Comparison of ENCODE assay signal across 31 mouse cellular contexts in the genomic region with DNA sequence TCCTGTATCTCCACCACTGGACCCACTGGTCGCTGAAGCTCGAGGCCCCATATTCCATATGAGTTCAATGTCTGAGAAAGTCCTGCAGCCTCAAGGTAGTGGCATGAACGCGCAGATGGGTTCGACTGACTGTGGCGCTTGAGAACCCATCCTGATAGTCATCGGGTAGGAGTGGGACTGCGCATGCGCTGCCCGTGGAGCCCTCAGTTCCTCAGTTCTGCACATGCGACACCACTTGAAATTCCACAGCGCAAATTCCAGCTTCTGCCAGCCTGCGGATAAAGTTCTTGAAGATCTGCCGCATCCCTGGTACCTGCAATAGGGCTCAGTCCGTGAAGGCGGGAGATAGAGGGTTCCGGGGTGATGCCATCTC. TPM values are rescaled to one million over a fixed set of nuclear protein-coding genes. Genes with fewer than 3 reads are reported as not detected.
DNase-seq lines count a peak whose midpoint lies in the region; ATAC-seq and TF ChIP-seq lines count a peak whose summit lies in the region.
"Had no signal": no experiment of that assay in that cellular context is flagged by ENCODE, and none has a peak within 500 bp of the region (broad histone marks: within the 10 kb centered on the region; RNA-seq: fewer than 3 reads in every experiment).

No protein-coding gene starts in this region.

- H3K9ac ChIP-seq in heart, embryonic 14.5 days (ENCODE audit: low read length) = no peak overlapping the region
- H3K9ac ChIP-seq in lung, embryonic 15.5 days = no peak overlapping the region
- H3K9ac ChIP-seq in ES-Bruce4 (ENCODE audit: low read depth, poor library complexity, severe bottlenecking) = no peak overlapping the region
- H3K9ac ChIP-seq: forebrain, embryonic 13.5 days; hindbrain, embryonic 13.5 days; limb, embryonic 15.5 days; liver, embryonic 13.5 days; neural tube, embryonic 12.5 days had no signal

- intact Hi-C loops in heart, postnatal 36 days (cut with DNase I) = no loop called here

- no peaks in the 10 kb centered on the region for H3K9me3 ChIP-seq in heart, embryonic 14.5 days (ENCODE audit: control insufficient read depth, low read length)
- no peaks in the 10 kb centered on the region for H3K9me3 ChIP-seq in lung, embryonic 15.5 days
- H3K9me3 ChIP-seq in ES-Bruce4 (replicated peaks; ENCODE audit: control insufficient read depth, insufficient read depth, low read length, poor library complexity, severe bottlenecking) = no peaks in the 10 kb centered on the region
- H3K9me3 ChIP-seq: forebrain, embryonic 13.5 days; hindbrain, embryonic 13.5 days; limb, embryonic 10.5 days; limb, embryonic 15.5 days; liver, embryonic 13.5 days; midbrain, embryonic 10.5 days; neural tube, embryonic 12.5 days had no signal

- no peak for TF ChIP-seq CTCF in ES-Bruce4 (IDR thresholded peaks at IDR 0.05; ENCODE audit: low read depth, low read length)

- H3K4me3 ChIP-seq in heart, embryonic 14.5 days (ENCODE audit: control insufficient read depth in 1 of 2, insufficient read depth in 1 of 2, low read depth in 1 of 2, low read length in 2 of 2) = no peak overlapping the region
- H3K4me3 ChIP-seq in lung, embryonic 15.5 days = no peak overlapping the region
- H3K4me3 ChIP-seq in ES-Bruce4 (ENCODE audit: low read depth, low read length) = peak overlapping the region; percentile 5; the same call in 1 of the 2 replicates
- H3K4me3 ChIP-seq: forebrain, embryonic 13.5 days; hindbrain, embryonic 13.5 days; limb, embryonic 10.5 days; limb, embryonic 15.5 days; liver, embryonic 13.5 days; midbrain, embryonic 10.5 days; myocyte; neural tube, embryonic 12.5 days had no signal

- H3K4me2 ChIP-seq in heart, embryonic 14.5 days (ENCODE audit: low read length) = 0 out of 2 replicates have a peak overlapping the region, but pooled peaks have one; percentile 18
- no peak overlapping the region for H3K4me2 ChIP-seq in lung, embryonic 15.5 days
- H3K4me2 ChIP-seq: forebrain, embryonic 13.5 days; hindbrain, embryonic 13.5 days; limb, embryonic 15.5 days; liver, embryonic 13.5 days; neural tube, embryonic 12.5 days had no signal

- H3K27me3 ChIP-seq in heart, embryonic 14.5 days (ENCODE audit: control insufficient read depth, insufficient read depth, low read length) = no peaks in the 10 kb centered on the region; the same call in 1 of the 2 replicates
- H3K27me3 ChIP-seq in lung, embryonic 15.5 days = no peaks in the 10 kb centered on the region
- H3K27me3 ChIP-seq in ES-Bruce4 (ENCODE audit: control insufficient read depth, insufficient read depth, low read length, poor library complexity, severe bottlenecking) = no peaks in the 10 kb centered on the region
- H3K27me3 ChIP-seq: limb, embryonic 15.5 days; neural tube, embryonic 12.5 days had no signal

- peaks cover 15 to 23% of the 10 kb centered on the region in 2 experiments for H3K4me1 ChIP-seq in heart, embryonic 14.5 days (ENCODE audit: control insufficient read depth in 2 of 2, insufficient read depth in 2 of 2, low read length in 2 of 2)
- H3K4me1 ChIP-seq in lung, embryonic 15.5 days = no peaks in the 10 kb centered on the region
- H3K4me1 ChIP-seq in ES-Bruce4 (ENCODE audit: control insufficient read depth, insufficient read depth, low read length) = no peaks in the 10 kb centered on the region
- H3K4me1 ChIP-seq: forebrain, embryonic 13.5 days; hindbrain, embryonic 13.5 days; limb, embryonic 10.5 days; limb, embryonic 15.5 days; liver, embryonic 13.5 days; midbrain, embryonic 10.5 days; neural tube, embryonic 12.5 days had no signal

- TF ChIP-seq POLR2A in ES-Bruce4 (IDR thresholded peaks at IDR 0.05; ENCODE audit: insufficient read depth, low read length) = no peak

- H3K27ac ChIP-seq in heart, embryonic 14.5 days (replicated peaks in 1 of 2; ENCODE audit: control insufficient read depth in 1 of 2, insufficient read depth in 1 of 2, low read depth in 2 of 2, low read length in 2 of 2) = peak overlapping the region; percentile 78 to 80
- H3K27ac ChIP-seq in lung, embryonic 15.5 days = no peak overlapping the region
- H3K27ac ChIP-seq in ES-Bruce4 (ENCODE audit: insufficient read depth, low read length) = no peak overlapping the region
- H3K27ac ChIP-seq: forebrain, embryonic 13.5 days; hindbrain, embryonic 13.5 days; limb, embryonic 10.5 days; limb, embryonic 15.5 days; liver, embryonic 13.5 days; midbrain, embryonic 10.5 days; neural tube, embryonic 12.5 days had no signal

- 56% methylated on average over 17 of the region's 17 CpGs for WGBS in heart, embryonic 14.5 days
- 64% methylated on average over 17 of the region's 17 CpGs for WGBS in lung, embryonic 15.5 days

- no peak for DNase-seq in heart, postnatal 36 days
- DNase-seq in lung, postnatal 4 days = no peak
- DNase-seq in A20 (ENCODE audit: low read depth, low spot score) = peak; percentile 83
- DNase-seq in kidney, postnatal 36 days = no peak
- DNase-seq in adrenal gland, postnatal 25 days = no peak
- DNase-seq: adrenal gland, adult 2 months; B cell, adult 2 months; cerebellum, adult 8-10 months; cerebellum, postnatal 25 days; gastrocnemius, postnatal 10 days; kidney, adult 9 months; kidney, postnatal 10 days; layer of hippocampus, adult 9-11 months; liver, embryonic 13.5 days; lung, adult 18-20 months; right cerebral cortex, adult 18-20 months; spleen, adult 18-20 months; thymus, postnatal 4 days had no signal

- no peak for TF ChIP-seq EP300 in ES-Bruce4 (IDR thresholded peaks at IDR 0.05; ENCODE audit: insufficient read depth, low read depth, low read length)

- peak; percentile 24; the same call in 1 of the 2 replicates for ATAC-seq in heart, embryonic 14.5 days (ENCODE audit: insufficient number of reproducible peaks, insufficient read depth, low FRiP score, low read depth)
- peak; percentile 37; the same call in 1 of the 2 replicates for ATAC-seq in lung, embryonic 15.5 days (ENCODE audit: borderline replicate concordance, extremely low read depth, low FRiP score, low TSS enrichment)
- ATAC-seq: activated CD4-positive, CD25-positive, alpha-beta regulatory T cell, adult 4 months; forebrain, embryonic 13.5 days; intestine, embryonic 16.5 days had no signal

- no peaks in the 10 kb centered on the region for H3K36me3 ChIP-seq in heart, embryonic 14.5 days (ENCODE audit: control insufficient read depth, insufficient read depth, low read length)
- H3K36me3 ChIP-seq in lung, embryonic 15.5 days = no peaks in the 10 kb centered on the region
- H3K36me3 ChIP-seq in ES-Bruce4 (ENCODE audit: control insufficient read depth, insufficient read depth, low read length, poor library complexity, severe bottlenecking) = no peaks in the 10 kb centered on the region
- H3K36me3 ChIP-seq: hindbrain, embryonic 13.5 days; limb, embryonic 10.5 days; limb, embryonic 15.5 days; liver, embryonic 13.5 days; midbrain, embryonic 10.5 days; neural tube, embryonic 12.5 days had no signal

RNA-seq across cellular contexts. Expression of a gene that starts 16.6 kb away (rescaled TPM):
- 31.0 and 31.5 TPM in 2 replicates for polyA plus RNA-seq in heart, embryonic 14.5 days (2014; fragmentation: Nextera tagmentation; extraction: Ambion mirVana)
- total RNA-seq in heart, postnatal 36 days (2021) = 10 to 100 TPM; 27.5 to 29.4 TPM
- polyA plus RNA-seq in lung, embryonic 15.5 days (2015; fragmentation: Nextera tagmentation; extraction: Ambion mirVana) = 9.4 and 9.5 TPM in 2 replicates
- 8.1 and 10.8 TPM in 2 replicates for polyA plus RNA-seq in ES-Bruce4 (2011; ENCODE audit: insufficient read depth, insufficient read length, low read depth, missing spikeins)
- 3.8 and 5.3 TPM in 2 replicates for total RNA-seq in adrenal gland, postnatal 25 days (2021)
- total RNA-seq: megakaryocyte progenitor cell, adult 5-6 weeks had no signal
- polyA plus RNA-seq: activated CD4-positive, CD25-positive, alpha-beta regulatory T cell, adult 4 months had no signal

RNA-seq across cellular contexts. Expression of a gene that starts 23.0 kb away (rescaled TPM):
- 17.7 TPM in 2 replicates for polyA plus RNA-seq in heart, embryonic 14.5 days (2014; fragmentation: Nextera tagmentation; extraction: Ambion mirVana)
- 1 to 10 TPM; 3.1 to 4.9 TPM for total RNA-seq in heart, postnatal 36 days (2021)
- polyA plus RNA-seq in lung, embryonic 15.5 days (2015; fragmentation: Nextera tagmentation; extraction: Ambion mirVana) = 13.6 and 16.2 TPM in 2 replicates
- polyA plus RNA-seq in ES-Bruce4 (2011; ENCODE audit: insufficient read depth, insufficient read length, low read depth, missing spikeins) = 23.2 and 24.2 TPM in 2 replicates
- total RNA-seq in adrenal gland, postnatal 25 days (2021) = 27.1 and 29.1 TPM in 2 replicates

RNA-seq across cellular contexts. Expression of a gene that starts 23.2 kb away (rescaled TPM):
- 1,100 and 1,119 TPM in 2 replicates for polyA plus RNA-seq in heart, embryonic 14.5 days (2014; fragmentation: Nextera tagmentation; extraction: Ambion mirVana)
- total RNA-seq in heart, postnatal 36 days (2021) = 100 to 1,000 TPM; 847 to 875 TPM
- polyA plus RNA-seq in lung, embryonic 15.5 days (2015; fragmentation: Nextera tagmentation; extraction: Ambion mirVana) = 465 and 491 TPM in 2 replicates
- polyA plus RNA-seq in ES-Bruce4 (2011; ENCODE audit: insufficient read depth, insufficient read length, low read depth, missing spikeins) = 152 and 177 TPM in 2 replicates
- total RNA-seq in adrenal gland, postnatal 25 days (2021) = 248 and 277 TPM in 2 replicates

RNA-seq across cellular contexts. Expression of a gene that starts 23.8 kb away (rescaled TPM):
- 28.8 and 31.3 TPM in 2 replicates for polyA plus RNA-seq in heart, embryonic 14.5 days (2014; fragmentation: Nextera tagmentation; extraction: Ambion mirVana)
- 10 to 100 TPM; 18.8 to 20.3 TPM for total RNA-seq in heart, postnatal 36 days (2021)
- polyA plus RNA-seq in lung, embryonic 15.5 days (2015; fragmentation: Nextera tagmentation; extraction: Ambion mirVana) = 42.6 and 46.5 TPM in 2 replicates
- 18.4 and 18.9 TPM in 2 replicates for polyA plus RNA-seq in ES-Bruce4 (2011; ENCODE audit: insufficient read depth, insufficient read length, low read depth, missing spikeins)
- 41.9 and 47.4 TPM in 2 replicates for total RNA-seq in adrenal gland, postnatal 25 days (2021)

RNA-seq across cellular contexts. Expression of a gene that starts 29.3 kb away (rescaled TPM):
- polyA plus RNA-seq in heart, embryonic 14.5 days (2014; fragmentation: Nextera tagmentation; extraction: Ambion mirVana) = 0.96 and 1.2 TPM in 2 replicates
- total RNA-seq in heart, postnatal 36 days (2021) = under 1 TPM in 1 of 2 experiments, not detected in 1; 0.58 TPM
- 1.0 and 1.2 TPM in 2 replicates for polyA plus RNA-seq in lung, embryonic 15.5 days (2015; fragmentation: Nextera tagmentation; extraction: Ambion mirVana)
- not detected in 2 replicates for polyA plus RNA-seq in ES-Bruce4 (2011; ENCODE audit: insufficient read depth, insufficient read length, low read depth, missing spikeins)
- total RNA-seq in adrenal gland, postnatal 25 days (2021) = 0.79 and 1.5 TPM in 2 replicates

Comparison
In these comparisons a context has a peak if more than half of its experiments do, and no peak if none do; other contexts are left out.
1. H3K27ac ChIP-seq: peak in heart, embryonic 14.5 days (2 of 2); none in lung, embryonic 15.5 days (single experiment) and ES-Bruce4 (single experiment).